Mouse (Mus musculus): ENCODE measurements around the gene Tsen54. TPM values are rescaled to one million over a fixed set of nuclear protein-coding genes. Genes with fewer than 3 reads are reported as not detected.

Tsen54 gene
- polyA plus RNA-seq, 1 experiment from 2014 or later = 20.1 TPM

DNA sequence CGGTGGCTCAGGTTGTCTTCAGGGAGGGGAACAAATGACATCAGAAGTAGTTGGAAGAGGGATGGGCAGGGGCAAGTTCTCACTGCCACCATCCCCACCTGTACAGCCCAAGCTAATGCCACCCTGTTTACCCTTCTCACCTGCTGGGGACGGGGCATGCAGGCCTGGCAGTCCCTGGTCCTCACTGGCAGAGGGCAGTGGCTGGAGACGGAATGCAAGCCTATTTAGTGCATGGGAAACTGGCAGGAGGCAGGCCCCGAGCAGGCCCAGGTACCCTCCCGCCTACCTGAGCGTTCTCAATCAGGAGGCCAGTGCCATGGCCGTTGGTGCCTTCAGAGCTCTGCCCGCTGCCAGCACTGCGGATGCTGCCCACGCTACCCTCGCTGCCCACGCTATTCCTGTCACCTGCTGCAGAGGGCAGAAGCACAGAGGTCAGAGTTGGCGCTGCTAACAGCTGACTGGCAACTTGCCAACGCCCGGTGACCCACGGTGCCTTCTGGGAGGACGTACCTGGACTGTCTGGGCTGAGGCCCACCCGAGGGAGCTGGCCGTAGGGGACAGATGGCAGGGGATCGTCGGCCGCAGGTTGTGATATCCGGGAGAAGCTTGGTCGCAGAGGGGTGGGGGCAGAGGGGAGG lies 11.3 kb upstream of the Tsen54 start:
- H3K9me3 ChIP-seq (replicated peaks) = no peaks in the 10 kb centered on the region
- ATAC-seq (ENCODE audit: low read depth) = no peak
- peak overlapping the region; percentile 65 for H3K4me2 ChIP-seq
- no peaks in the 10 kb centered on the region for H3K27me3 ChIP-seq
- H3K4me1 ChIP-seq (replicated peaks) = peaks cover 59% of the 10 kb centered on the region
- peak overlapping the region; percentile 41; the same call in 1 of the 2 replicates for H3K9ac ChIP-seq
- 92% methylated on average over 24 of the region's 24 CpGs for WGBS (ENCODE audit: insufficient replicate concordance)
- no peak for DNase-seq
- peak overlapping the region; percentile 29 for H3K27ac ChIP-seq
- peaks cover 90% of the 10 kb centered on the region for H3K36me3 ChIP-seq
- H3K4me3 ChIP-seq (replicated peaks) = peak overlapping the region; percentile 54

DNA sequence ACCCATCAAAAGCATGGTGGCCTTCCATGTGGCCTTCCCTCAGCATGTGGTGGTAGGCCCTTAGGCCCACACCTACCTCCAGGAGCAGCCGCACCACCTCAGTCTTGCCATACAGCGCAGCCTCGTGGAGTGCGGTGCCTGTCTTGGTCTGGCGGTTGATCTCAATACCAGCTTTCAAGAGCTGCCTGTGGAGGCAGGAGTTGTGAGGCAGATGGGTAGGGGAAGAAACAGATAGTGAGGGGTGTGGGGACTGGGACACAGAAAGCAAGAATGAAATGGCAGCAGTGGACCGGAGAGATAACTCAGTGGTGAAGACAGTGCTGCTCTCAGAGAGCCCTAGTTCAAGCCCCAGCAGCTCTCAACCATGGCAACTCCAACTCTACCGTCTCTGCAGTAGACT lies 9.5 kb upstream of the Tsen54 start:
- Histone ChIP-seq H3K36me3 (peaks cover 71% of the 10 kb centered on the region), H3K9me3 (replicated peaks) (no peaks in the 10 kb centered on the region), H3K27ac (peak overlapping the region; percentile 94), H3K4me2 (peak overlapping the region; percentile 65), H3K4me3 (replicated peaks) (peak overlapping the region; percentile 54), H3K4me1 (replicated peaks) (peaks cover 77% of the 10 kb centered on the region), H3K27me3 (no peaks in the 10 kb centered on the region), H3K9ac (peak overlapping the region; percentile 69)
- WGBS (ENCODE audit: insufficient replicate concordance) = 20% methylated on average over 7 of the region's 7 CpGs
- ATAC-seq (ENCODE audit: low read depth) (peak; percentile 94), DNase-seq (peak; percentile 81)

DNA sequence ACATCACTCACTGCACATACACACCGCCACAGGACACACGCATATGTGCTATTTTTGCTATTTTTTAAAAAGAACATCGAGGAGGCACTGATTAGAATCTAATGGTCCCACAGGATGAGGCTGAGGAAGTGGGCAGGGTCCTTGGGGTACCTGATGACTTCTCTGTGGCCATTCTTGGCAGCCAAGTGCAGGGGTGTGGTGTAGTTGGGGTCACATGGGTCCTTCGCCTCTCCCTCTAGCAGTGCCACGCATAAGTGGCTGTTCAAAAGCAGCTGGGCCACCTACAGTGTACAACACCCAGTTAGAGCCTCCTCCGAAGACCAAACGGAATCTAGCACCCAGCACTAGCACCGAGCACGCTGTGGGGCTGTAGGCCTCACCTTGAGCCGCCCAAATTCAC lies 8.4 kb upstream of the Tsen54 start:
- Histone ChIP-seq H3K9me3 (replicated peaks) (no peaks in the 10 kb centered on the region), H3K4me1 (replicated peaks) (peaks cover 89% of the 10 kb centered on the region), H3K27me3 (no peaks in the 10 kb centered on the region), H3K4me2 (peak overlapping the region; percentile 37), H3K36me3 (peaks cover 70% of the 10 kb centered on the region), H3K27ac (peak overlapping the region; percentile 85), H3K9ac (0 out of 2 replicates have a peak overlapping the region, but pooled peaks have one; percentile 37), H3K4me3 (replicated peaks) (no peak overlapping the region)
- DNase-seq (no peak), ATAC-seq (ENCODE audit: low read depth) (no peak)
- WGBS (ENCODE audit: insufficient replicate concordance) = 78% methylated on average over 10 of the region's 10 CpGs

DNA sequence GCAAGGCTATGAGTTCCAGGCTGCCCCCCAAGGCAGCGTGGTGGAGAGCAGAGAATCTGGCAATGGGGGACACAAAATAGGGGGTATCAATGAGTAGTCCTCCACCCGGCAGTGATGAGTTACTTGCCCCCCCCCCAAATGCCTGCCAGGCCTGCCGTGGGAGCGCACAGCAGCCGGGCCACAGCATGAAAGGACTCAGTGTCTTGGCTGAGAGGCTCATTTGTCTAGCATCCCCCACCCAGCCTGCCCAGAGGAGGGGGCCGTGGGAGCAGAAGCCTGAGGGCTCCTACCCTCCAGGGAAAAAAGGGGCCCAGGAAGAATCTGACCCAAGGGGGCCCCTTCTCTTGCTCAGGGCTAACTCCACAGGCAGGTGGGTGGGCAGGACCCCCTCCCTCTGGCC lies 7.2 kb upstream of the Tsen54 start:
- H3K27ac ChIP-seq = peak overlapping the region; percentile 85
- no peaks in the 10 kb centered on the region for H3K9me3 ChIP-seq (replicated peaks)
- 83% methylated on average over 6 of the region's 6 CpGs for WGBS (ENCODE audit: insufficient replicate concordance)
- H3K36me3 ChIP-seq = peaks cover 67% of the 10 kb centered on the region
- H3K9ac ChIP-seq = peak overlapping the region; percentile 3; the same call in 1 of the 2 replicates
- H3K27me3 ChIP-seq = no peaks in the 10 kb centered on the region
- DNase-seq (no peak), ATAC-seq (ENCODE audit: low read depth) (no peak)
- H3K4me2 ChIP-seq = 0 out of 2 replicates have a peak overlapping the region, but pooled peaks have one; percentile 8
- no peak overlapping the region for H3K4me3 ChIP-seq (replicated peaks)
- H3K4me1 ChIP-seq (replicated peaks) = peaks cover 97% of the 10 kb centered on the region

DNA sequence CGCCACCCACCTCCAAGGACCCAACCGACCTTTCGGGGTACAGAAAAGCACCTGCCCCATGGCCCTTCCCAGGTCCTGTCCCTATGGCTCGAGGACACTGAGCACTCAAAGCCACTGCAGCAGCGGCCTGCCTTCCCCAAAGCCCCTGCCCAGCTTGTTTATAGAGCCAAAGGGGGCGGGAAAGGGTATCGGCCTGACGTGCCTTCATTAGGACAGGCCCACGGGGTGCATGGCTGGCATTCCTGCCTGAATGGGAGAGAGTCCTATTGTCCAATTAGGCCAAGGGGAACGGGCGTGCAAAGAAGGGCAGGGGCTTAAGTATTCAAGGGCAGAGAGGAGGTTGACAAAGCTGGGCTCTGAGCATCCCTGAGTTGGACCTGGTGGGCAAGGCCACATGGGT lies 6.6 kb upstream of the Tsen54 start:
- Histone ChIP-seq H3K27ac (peak overlapping the region; percentile 85), H3K4me1 (replicated peaks) (peaks cover 98% of the 10 kb centered on the region), H3K9ac (no peak overlapping the region), H3K4me3 (replicated peaks) (no peak overlapping the region), H3K27me3 (no peaks in the 10 kb centered on the region), H3K36me3 (peaks cover 60% of the 10 kb centered on the region), H3K4me2 (0 out of 2 replicates have a peak overlapping the region, but pooled peaks have one; percentile 8), H3K9me3 (replicated peaks) (no peaks in the 10 kb centered on the region)
- DNase-seq (no peak), ATAC-seq (ENCODE audit: low read depth) (no peak)
- 88% methylated on average over 11 of the region's 11 CpGs for WGBS (ENCODE audit: insufficient replicate concordance)

DNA sequence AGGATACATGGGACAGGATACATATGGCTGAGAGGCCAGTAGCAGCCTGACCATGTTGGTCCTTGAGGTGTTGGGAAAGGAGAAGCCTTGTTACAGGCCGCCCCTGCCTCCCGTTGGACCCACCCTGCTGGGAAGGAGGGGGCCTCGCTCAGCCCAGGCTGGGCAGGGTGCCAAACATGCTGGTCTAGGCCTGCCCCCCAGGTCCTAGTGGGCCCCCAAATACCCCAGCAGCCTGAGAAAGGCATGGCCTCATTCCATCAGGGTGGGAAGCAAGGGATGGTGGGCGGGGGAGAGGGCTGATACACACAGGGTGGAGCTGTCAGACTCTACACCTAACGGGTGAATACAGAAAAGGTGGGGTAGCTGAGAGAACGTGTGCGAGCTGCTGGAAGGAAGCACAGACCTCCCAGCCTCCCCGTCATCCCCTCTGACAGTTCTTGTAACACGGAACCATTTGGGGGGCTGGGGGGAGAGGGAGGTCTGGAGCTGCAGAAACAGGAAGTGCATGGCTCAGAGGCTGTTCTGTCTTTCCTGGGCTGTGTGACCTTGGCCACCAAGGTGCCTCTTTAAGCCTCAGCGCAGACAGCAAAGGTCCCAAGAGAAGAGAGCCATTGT lies 5.7 kb upstream of the Tsen54 start:
- 26% methylated on average over 10 of the region's 10 CpGs for WGBS (ENCODE audit: insufficient replicate concordance)
- no peak for ATAC-seq (ENCODE audit: low read depth)
- H3K4me1 ChIP-seq (replicated peaks) = peaks cover 91% of the 10 kb centered on the region
- peak overlapping the region; percentile 24 for H3K9ac ChIP-seq
- H3K4me3 ChIP-seq (replicated peaks) = no peak overlapping the region
- no peaks in the 10 kb centered on the region for H3K9me3 ChIP-seq (replicated peaks)
- H3K27me3 ChIP-seq = no peaks in the 10 kb centered on the region
- peak overlapping the region; percentile 50 for H3K27ac ChIP-seq
- H3K36me3 ChIP-seq = peaks cover 52% of the 10 kb centered on the region
- no peak for DNase-seq
- peak overlapping the region; percentile 95 for H3K4me2 ChIP-seq

DNA sequence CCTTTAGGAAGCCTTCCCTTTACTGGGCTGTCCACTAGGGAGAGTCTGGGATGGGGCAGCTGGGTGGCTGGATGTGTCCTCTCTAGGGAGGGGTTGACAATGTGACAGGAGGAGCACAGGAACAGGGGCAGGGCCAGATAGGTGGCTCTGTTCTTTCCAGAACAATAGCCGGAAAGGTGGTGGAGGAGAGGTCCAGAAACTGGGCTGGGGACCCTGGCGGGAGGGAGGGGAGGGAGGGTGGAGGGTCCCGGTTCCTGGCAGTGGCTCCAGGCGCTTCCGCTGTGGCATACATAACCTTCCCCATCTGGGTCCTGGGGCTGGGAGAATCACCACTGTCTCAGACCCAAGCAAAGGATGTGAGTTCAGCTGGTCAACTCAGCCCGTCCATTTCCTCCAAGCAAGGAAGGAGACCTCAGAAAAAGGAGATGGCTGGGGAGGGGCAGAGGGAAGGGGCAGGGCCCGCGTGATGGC lies 5.2 kb upstream of the Tsen54 start:
- H3K27ac ChIP-seq = peak overlapping the region; percentile 50
- no peak for DNase-seq
- H3K36me3 ChIP-seq = peaks cover 48% of the 10 kb centered on the region
- H3K4me3 ChIP-seq (replicated peaks) = no peak overlapping the region
- H3K9me3 ChIP-seq (replicated peaks) = no peaks in the 10 kb centered on the region
- 48% methylated on average over 8 of the region's 8 CpGs for WGBS (ENCODE audit: insufficient replicate concordance)
- peak overlapping the region; percentile 24 for H3K9ac ChIP-seq
- H3K4me1 ChIP-seq (replicated peaks) = peaks cover 91% of the 10 kb centered on the region
- H3K27me3 ChIP-seq = no peaks in the 10 kb centered on the region
- peak overlapping the region; percentile 95 for H3K4me2 ChIP-seq
- ATAC-seq (ENCODE audit: low read depth) = no peak

DNA sequence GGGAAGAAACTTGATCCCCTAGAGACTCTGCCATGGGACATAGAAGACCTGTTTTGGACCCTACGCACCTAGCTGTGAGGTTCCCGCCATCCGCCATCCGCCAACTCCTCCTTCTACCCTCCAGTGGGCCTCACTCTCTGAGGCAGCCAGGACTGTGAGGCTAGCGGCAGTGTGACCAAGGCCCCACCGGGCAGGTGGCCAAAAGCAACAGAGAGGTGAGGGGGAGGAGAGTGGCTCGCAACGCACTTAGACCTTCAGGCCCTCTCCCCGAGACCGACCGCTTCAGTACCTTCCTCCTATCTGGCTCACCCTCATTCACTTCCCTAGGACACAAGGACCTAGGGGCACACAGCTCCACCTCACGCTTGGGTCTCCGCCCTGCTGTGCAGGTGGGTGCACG lies 4.1 kb upstream of the Tsen54 start:
- H3K9ac ChIP-seq = peak overlapping the region; percentile 40
- H3K27ac ChIP-seq = peak overlapping the region; percentile 50
- WGBS (ENCODE audit: insufficient replicate concordance) = 79% methylated on average over 14 of the region's 14 CpGs
- H3K4me1 ChIP-seq (replicated peaks) = peaks cover 86% of the 10 kb centered on the region
- ATAC-seq (ENCODE audit: low read depth) (no peak), DNase-seq (no peak)
- H3K36me3 ChIP-seq = peaks cover 38% of the 10 kb centered on the region
- peak overlapping the region; percentile 6; the same call in 1 of the 2 replicates for H3K4me3 ChIP-seq (replicated peaks)
- no peaks in the 10 kb centered on the region for H3K9me3 ChIP-seq (replicated peaks)
- peak overlapping the region; percentile 95 for H3K4me2 ChIP-seq
- no peaks in the 10 kb centered on the region for H3K27me3 ChIP-seq

DNA sequence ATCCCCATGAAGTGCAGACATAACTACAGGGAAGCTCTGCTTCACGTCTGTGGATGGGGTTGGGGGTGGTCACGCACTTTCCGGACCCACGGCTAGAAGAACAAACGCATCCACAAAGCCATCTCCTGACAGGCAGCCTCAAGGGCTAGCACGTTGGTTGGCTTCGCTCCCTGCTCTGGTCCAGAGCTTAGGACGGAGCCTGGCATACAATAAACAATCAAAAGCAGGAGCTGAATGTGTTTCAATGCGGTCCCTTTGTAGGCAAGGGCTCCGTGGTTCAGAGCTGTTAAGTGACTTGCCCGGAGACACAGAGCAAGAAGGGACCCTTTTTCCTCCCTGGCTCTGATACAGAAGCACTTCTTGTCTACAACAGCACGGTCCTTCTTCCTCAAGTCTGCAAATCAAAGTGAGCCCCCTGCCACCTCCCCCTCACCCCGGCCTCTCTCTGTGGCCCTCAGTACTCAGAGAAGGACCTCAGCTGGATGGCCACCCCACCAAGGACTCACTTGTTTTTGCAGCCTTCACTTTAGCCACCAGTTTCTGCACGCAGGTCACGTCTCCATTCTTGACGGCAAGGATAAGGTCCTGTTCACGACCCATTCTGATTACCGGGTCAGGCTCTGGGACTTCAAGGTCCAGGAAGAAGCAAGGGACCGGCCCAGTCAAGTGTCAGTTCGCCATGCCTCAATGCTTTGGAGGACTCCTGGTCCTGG lies 3.0 kb upstream of the Tsen54 start:
- 86% methylated on average over 20 of the region's 20 CpGs for WGBS (ENCODE audit: insufficient replicate concordance)
- Histone ChIP-seq H3K27ac (peak overlapping the region; percentile 15; the same call in 1 of the 2 replicates), H3K4me2 (peak overlapping the region; percentile 95), H3K4me1 (replicated peaks) (peaks cover 87% of the 10 kb centered on the region), H3K9ac (peak overlapping the region; percentile 87; the same call in 1 of the 2 replicates), H3K36me3 (peaks cover 35% of the 10 kb centered on the region), H3K27me3 (no peaks in the 10 kb centered on the region), H3K4me3 (replicated peaks) (peak overlapping the region; percentile 76), H3K9me3 (replicated peaks) (no peaks in the 10 kb centered on the region)
- no peak for ATAC-seq (ENCODE audit: low read depth)
- DNase-seq = no peak

DNA sequence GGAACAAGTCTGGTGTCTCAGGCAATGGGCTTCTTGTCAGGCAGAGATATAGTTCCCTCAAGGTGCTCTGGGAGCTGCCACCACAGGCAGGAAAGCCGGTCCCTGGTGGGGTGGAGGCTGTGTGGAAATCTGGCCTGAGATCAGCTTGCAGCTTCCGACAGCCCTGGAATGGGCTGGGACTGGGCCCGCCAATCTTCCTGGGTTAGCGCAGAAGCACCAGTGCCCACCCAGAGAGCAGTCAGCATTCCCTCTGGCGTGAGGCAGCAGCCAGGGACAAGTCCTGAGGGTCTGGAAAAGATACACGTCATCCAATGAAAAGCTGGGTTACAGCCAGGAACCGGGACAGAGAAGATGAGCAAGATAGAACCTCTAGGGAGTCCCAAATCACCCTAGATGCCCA lies 2.4 kb upstream of the Tsen54 start:
- Histone ChIP-seq H3K27me3 (no peaks in the 10 kb centered on the region), H3K4me1 (replicated peaks) (peaks cover 82% of the 10 kb centered on the region), H3K9me3 (replicated peaks) (no peaks in the 10 kb centered on the region), H3K27ac (peak overlapping the region; percentile 84), H3K4me3 (replicated peaks) (peak overlapping the region; percentile 76), H3K9ac (peak overlapping the region; percentile 87), H3K4me2 (peak overlapping the region; percentile 95), H3K36me3 (peaks cover 33% of the 10 kb centered on the region)
- DNase-seq = no peak
- 70% methylated on average over 7 of the region's 7 CpGs for WGBS (ENCODE audit: insufficient replicate concordance)
- ATAC-seq (ENCODE audit: low read depth) = no peak
